Mouse (Mus musculus) midbrain, postnatal 0 days (tissue): ENCODE results near the gene Cypt12. TPM values are rescaled to one million over a fixed set of nuclear protein-coding genes. Genes with fewer than 3 reads are reported as not detected.

Experiments used
- ATAC-seq: fragments of 200-750 bp; cut with Nextera tagmentation; 2 replicates; pipeline ENCODE4 v1.8.0; 2017; ENCODE audit warnings: moderate number of reproducible peaks, mild to moderate bottlenecking, moderate TSS enrichment, moderate library complexity; ENCODE audit not compliant: low FRiP score
- DNase-seq: peaks from one replicate; pipeline ENCODE4 v3.0.0-alpha.2; 2015; ENCODE audit warnings: low spot score
- H3K27ac ChIP-seq: fragments of 300-500 bp; sonication (generic); 2 replicates; pipeline ENCODE4 v1.5.1; 2014; ENCODE audit warnings: low read depth, mild to moderate bottlenecking, low read length, mixed read lengths
- H3K27me3 ChIP-seq: fragments of 300-500 bp; sonication (generic); 2 replicates; pipeline ENCODE4 v1.6.1; 2014; ENCODE audit warnings: low read length, control low read depth, mixed read lengths; ENCODE audit not compliant: insufficient read depth
- H3K36me3 ChIP-seq: fragments of 300-500 bp; sonication (generic); 2 replicates; pipeline ENCODE4 v1.6.1; 2014; ENCODE audit warnings: low read length, control low read depth, mixed read lengths; ENCODE audit not compliant: insufficient read depth
- H3K4me1 ChIP-seq: fragments of 300-500 bp; sonication (generic); 2 replicates; pipeline ENCODE4 v1.6.1; 2014; ENCODE audit warnings: mild to moderate bottlenecking, control low read depth, antibody characterized with exemption, low read length, mixed read lengths; ENCODE audit not compliant: insufficient read depth
- H3K4me2 ChIP-seq: fragments of 300-500 bp; sonication (generic); 2 replicates; pipeline ENCODE4 v1.6.1; 2014; ENCODE audit warnings: low read depth, mild to moderate bottlenecking, low read length, mixed read lengths; ENCODE audit not compliant: poor library complexity, severe bottlenecking
- H3K4me3 ChIP-seq: fragments of 300-500 bp; sonication (generic); 2 replicates; pipeline ENCODE4 v1.5.1; 2014; ENCODE audit warnings: low read depth, mild to moderate bottlenecking, low read length, moderate library complexity
- H3K9ac ChIP-seq: fragments of 300-500 bp; sonication (generic); replicated peaks from 2 replicates; pipeline ENCODE4 v1.6.1; 2014; ENCODE audit warnings: mild to moderate bottlenecking, low read length, moderate library complexity, mixed read lengths; ENCODE audit not compliant: poor library complexity, severe bottlenecking
- H3K9me3 ChIP-seq: fragments of 300-500 bp; sonication (generic); 2 replicates; pipeline ENCODE4 v1.6.1; 2016; ENCODE audit warnings: low read length, control low read depth
- CTCF ChIP-seq: IDR thresholded peaks from 2 replicates; pipeline ENCODE4 v1.5.1; 2016; ENCODE audit warnings: antibody characterized with exemption, mild to moderate bottlenecking
- WGBS: fragments of 180-500 bp; shearing (Covaris S2); extraction: QIAGEN DNeasy Blood & Tissue Kit; methylation state at CpG from one replicate; pipeline ENCODE4 v1.1.7; 2014; 5-methylcytosine and 5-hydroxymethylcytosine counted together
- polyA plus RNA-seq: library from polyadenylated mRNA; unstranded; fragments of >200 nt; fragmentation: Nextera tagmentation; extraction: Ambion mirVana; gene quantifications from 2 replicates; pipeline ENCODE4 v1.2.1, GENCODE M21; 2015
- total RNA-seq: library from RNA; depleted of rRNA; stranded (reverse); fragments of >200 nt; gene quantifications from 2 replicates; pipeline ENCODE4 v1.2.3, GENCODE M21; 2014; rRNA removed

The Cypt12 gene
- total RNA-seq (not detected in 2 replicates), polyA plus RNA-seq (not detected in 2 replicates)

DNA sequence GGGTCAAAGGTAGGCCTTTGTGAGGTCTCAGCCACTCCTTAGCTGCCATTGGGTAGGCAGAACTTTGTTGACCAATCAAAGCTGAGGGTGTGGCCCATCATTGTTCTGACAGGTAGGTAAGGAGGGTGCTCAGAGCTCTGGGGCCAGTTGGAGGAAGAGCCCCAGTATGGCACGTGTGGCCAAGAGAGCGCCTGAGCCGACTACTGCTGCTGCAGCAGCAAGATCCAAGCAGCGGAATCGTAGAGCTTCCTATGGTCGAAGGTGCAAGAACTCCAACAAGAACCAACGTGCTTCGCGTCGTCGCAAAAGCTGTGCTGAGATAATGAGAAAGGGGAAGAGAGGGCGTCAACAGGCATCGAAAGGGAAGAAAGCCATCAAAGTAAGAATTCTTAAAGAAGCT is at the start of gene Cypt12:
Cypt12 (plus strand) TSS at position 112 of the 400 bp plus-strand sequence.
- H3K4me2 ChIP-seq: no peak within 1 kb of the TSS
- 96% methylated on average over 13 of the region's 13 CpGs for WGBS
- no peak for TF ChIP-seq CTCF
- H3K4me3 ChIP-seq: no peak within 1 kb of the TSS
- H3K9ac ChIP-seq: no peak within 1 kb of the TSS
- H3K36me3 ChIP-seq: no peaks in the 10 kb centered on the region
- H3K9me3 ChIP-seq: no peaks in the 10 kb centered on the region
- no peaks in the 10 kb centered on the region for H3K27me3 ChIP-seq
- no peak for DNase-seq
- no peaks in the 10 kb centered on the region for H3K4me1 ChIP-seq
- no peak for ATAC-seq
- no peak within 1 kb of the TSS for H3K27ac ChIP-seq

DNA sequence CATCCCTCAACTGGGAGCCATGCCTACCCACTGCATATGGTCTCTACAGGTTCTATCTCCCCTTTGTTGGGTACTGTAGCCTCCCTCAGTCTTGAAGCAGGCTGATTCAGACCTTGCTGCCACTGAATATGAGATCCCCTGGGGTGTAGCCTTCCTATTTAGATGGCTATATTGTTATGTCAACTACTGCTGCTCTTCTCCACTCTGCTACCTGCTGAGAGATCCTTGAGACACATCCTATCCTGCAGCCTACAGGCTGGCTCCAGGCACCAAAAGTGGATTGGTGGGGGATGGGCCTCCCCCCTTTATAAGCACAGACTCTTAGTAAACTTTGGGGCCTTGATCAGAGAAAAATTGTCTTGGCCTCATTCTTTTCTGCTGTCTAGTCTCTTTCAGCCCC is 34.4 kb upstream of the Cypt12 start:
- TF ChIP-seq CTCF: no peak
- no peak overlapping the region for H3K4me2 ChIP-seq
- no peaks in the 10 kb centered on the region for H3K27me3 ChIP-seq
- ATAC-seq (no peak), DNase-seq (no peak)
- H3K9me3 ChIP-seq: no peaks in the 10 kb centered on the region
- no peaks in the 10 kb centered on the region for H3K4me1 ChIP-seq
- no peaks in the 10 kb centered on the region for H3K36me3 ChIP-seq
- no peak overlapping the region for H3K27ac ChIP-seq
- no peak overlapping the region for H3K4me3 ChIP-seq
- no peak overlapping the region for H3K9ac ChIP-seq

- DNase-seq (no peak), ATAC-seq (no peak)
- Histone ChIP-seq H3K9ac (no peak overlapping the region), H3K4me1 (no peaks in the 10 kb centered on the region), H3K9me3 (no peaks in the 10 kb centered on the region), H3K4me2 (no peak overlapping the region), H3K27ac (no peak overlapping the region), H3K27me3 (no peaks in the 10 kb centered on the region), H3K4me3 (no peak overlapping the region), H3K36me3 (no peaks in the 10 kb centered on the region)
- 74% methylated on average over 2 of the region's 2 CpGs for WGBS
- no peak for TF ChIP-seq CTCF
Measured at GRCm38 (mm10) chr3:17940206-17940605, 8.0 kb upstream of the Cypt12 start.
